Mouse (Mus musculus) cerebellum, adult 8-10 months (tissue): ENCODE data around the gene Hsd17b3.

ENCODE experiments used
- DNase-seq: peaks from one replicate; pipeline ENCODE4 v3.0.0; 2022

Gene Hsd17b3

GRCm38 (mm10) chr13:64018586-64019141 is 70.4 kb downstream of the Hsd17b3 start:
- no peak for DNase-seq

GRCm38 (mm10) chr13:64016048-64016447 is 73.0 kb downstream of the Hsd17b3 start:
- DNase-seq, result no peak

- DNase-seq, result no peak
Observed at GRCm38 (mm10) chr13:64011157-64011556, 77.9 kb downstream of the Hsd17b3 start.
